Mouse (Mus musculus) erythroblast, embryonic 14.5 days (primary cell): ENCODE results near the gene Clip4.

Experiments
- GATA1 ChIP-seq: IDR thresholded peaks from 2 replicates; pipeline ENCODE4 v1.6.1; 2012; ENCODE audit warnings: low read length, inconsistent platforms, mixed read lengths
- TAL1 ChIP-seq: IDR thresholded peaks from 3 replicates; pipeline ENCODE4 v1.6.1; 2012; ENCODE audit warnings: low read length, inconsistent platforms, mixed read lengths

DNA sequence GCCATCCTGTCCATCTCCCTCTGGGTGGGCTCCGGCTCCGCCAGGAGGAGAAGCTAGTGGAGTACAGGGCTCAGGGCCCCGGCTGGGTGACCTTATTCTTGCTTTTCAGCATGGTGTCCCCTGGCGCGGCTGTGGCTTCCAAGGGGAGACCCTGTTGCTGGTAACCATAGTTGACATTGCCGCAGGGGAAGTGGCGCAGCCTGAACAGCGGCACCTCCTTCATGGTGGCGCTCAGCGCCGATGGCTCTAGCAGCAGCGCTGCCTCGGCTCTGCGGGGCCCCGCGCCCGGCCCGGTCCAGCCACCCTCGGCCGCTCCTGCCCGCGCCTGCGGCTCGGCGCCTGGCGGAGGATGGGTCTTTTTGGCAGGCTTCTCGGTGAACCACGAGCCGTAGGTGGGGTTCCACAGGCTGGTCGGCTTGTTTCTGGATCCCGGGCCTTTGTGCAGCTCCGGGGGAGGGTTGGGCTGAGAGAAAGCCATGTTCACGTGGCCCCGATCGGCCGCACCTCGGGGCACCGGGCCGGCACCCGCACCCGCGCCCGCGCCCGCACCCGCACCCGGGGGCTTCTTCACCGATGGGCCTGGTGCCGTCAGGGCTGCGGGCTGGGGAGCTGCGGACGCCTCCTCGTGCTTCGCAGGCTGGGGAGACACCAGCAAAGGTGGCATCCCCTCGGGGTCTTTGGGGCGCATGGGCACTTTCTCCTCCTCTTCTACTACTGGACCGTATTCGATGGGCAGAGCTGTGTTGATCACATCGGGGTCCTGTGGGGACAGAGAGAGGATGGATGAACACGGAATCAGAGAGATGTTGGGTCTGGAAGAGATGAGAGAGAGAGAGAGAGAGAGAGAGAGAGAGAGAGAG, 101.3 kb downstream of the Clip4 start:
- TF ChIP-seq GATA1 (no peak), TAL1 (no peak)
